Mouse (Mus musculus): ENCODE results near the gene Acss1. TPM values are rescaled to one million over a fixed set of nuclear protein-coding genes. Genes with fewer than 3 reads are reported as not detected.
A peak's percentile ranks its signal among the peaks of the same experiment; 100 is the strongest.

Gene Acss1
- polyA plus RNA-seq, 1 experiment from 2014 or later, result 67.2 TPM

- Histone ChIP-seq H3K9ac (ENCODE audit: low read depth, low read length) (no peak overlapping the region), H3K4me3 (ENCODE audit: low read depth, low read length) (no peak overlapping the region), H3K36me3 (ENCODE audit: control insufficient read depth, insufficient read depth, low read length) (peaks cover 14% of the 10 kb centered on the region), H3K27ac (ENCODE audit: low read depth, low read length) (peak overlapping the region; percentile 9; the same call in 1 of the 2 replicates), H3K4me2 (no peak overlapping the region), H3K9me3 (ENCODE audit: control insufficient read depth, low read length) (no peaks in the 10 kb centered on the region), H3K4me1 (replicated peaks; ENCODE audit: control insufficient read depth, insufficient read depth, low read length) (peaks cover 7% of the 10 kb centered on the region; the same call in 1 of the 2 replicates), H3K27me3 (replicated peaks; ENCODE audit: control insufficient read depth, insufficient read depth, low read length) (no peaks in the 10 kb centered on the region)
- ATAC-seq (replicated peaks; ENCODE audit: low FRiP score) (peak; percentile 72), DNase-seq (ENCODE audit: low spot score) (no peak)
- 64% methylated on average over 3 of the region's 3 CpGs for WGBS
Measured at GRCm38 (mm10) chr2:150635877-150636446, 32.3 kb downstream of the Acss1 start.

- H3K9ac ChIP-seq (ENCODE audit: low read depth, low read length), result no peak overlapping the region
- H3K36me3 ChIP-seq (ENCODE audit: control insufficient read depth, insufficient read depth, low read length), result peaks cover 8% of the 10 kb centered on the region; the same call in 1 of the 2 replicates
- H3K27me3 ChIP-seq (replicated peaks; ENCODE audit: control insufficient read depth, insufficient read depth, low read length), result no peaks in the 10 kb centered on the region
- no peaks in the 10 kb centered on the region for H3K4me1 ChIP-seq (replicated peaks; ENCODE audit: control insufficient read depth, insufficient read depth, low read length)
- H3K4me2 ChIP-seq, result no peak overlapping the region
- no peak overlapping the region for H3K27ac ChIP-seq (ENCODE audit: low read depth, low read length)
- DNase-seq (ENCODE audit: low spot score) (no peak), ATAC-seq (replicated peaks; ENCODE audit: low FRiP score) (no peak)
- no peaks in the 10 kb centered on the region for H3K9me3 ChIP-seq (ENCODE audit: control insufficient read depth, low read length)
- no peak overlapping the region for H3K4me3 ChIP-seq (ENCODE audit: low read depth, low read length)
- 81% methylated on average over 4 of the region's 4 CpGs for WGBS
Measured at GRCm38 (mm10) chr2:150629255-150629654, 39.0 kb downstream of the Acss1 start.

GRCm38 (mm10) chr2:150627140-150627539 lies 41.2 kb downstream of the Acss1 start:
- 53% methylated on average over 6 of the region's 6 CpGs for WGBS
- Histone ChIP-seq H3K4me3 (ENCODE audit: low read depth, low read length) (no peak overlapping the region), H3K27me3 (replicated peaks; ENCODE audit: control insufficient read depth, insufficient read depth, low read length) (no peaks in the 10 kb centered on the region), H3K9ac (ENCODE audit: low read depth, low read length) (no peak overlapping the region), H3K36me3 (ENCODE audit: control insufficient read depth, insufficient read depth, low read length) (peaks cover 5% of the 10 kb centered on the region; the same call in 1 of the 2 replicates), H3K4me2 (no peak overlapping the region), H3K4me1 (replicated peaks; ENCODE audit: control insufficient read depth, insufficient read depth, low read length) (no peaks in the 10 kb centered on the region), H3K27ac (ENCODE audit: low read depth, low read length) (no peak overlapping the region), H3K9me3 (ENCODE audit: control insufficient read depth, low read length) (no peaks in the 10 kb centered on the region)
- DNase-seq (ENCODE audit: low spot score) (no peak), ATAC-seq (replicated peaks; ENCODE audit: low FRiP score) (no peak)

- ATAC-seq (replicated peaks; ENCODE audit: low FRiP score) (no peak), DNase-seq (ENCODE audit: low spot score) (no peak)
- Histone ChIP-seq H3K9ac (ENCODE audit: low read depth, low read length) (no peak overlapping the region), H3K4me2 (no peak overlapping the region), H3K9me3 (ENCODE audit: control insufficient read depth, low read length) (no peaks in the 10 kb centered on the region), H3K27ac (ENCODE audit: low read depth, low read length) (no peak overlapping the region), H3K4me3 (ENCODE audit: low read depth, low read length) (no peak overlapping the region), H3K4me1 (replicated peaks; ENCODE audit: control insufficient read depth, insufficient read depth, low read length) (no peaks in the 10 kb centered on the region), H3K27me3 (replicated peaks; ENCODE audit: control insufficient read depth, insufficient read depth, low read length) (no peaks in the 10 kb centered on the region), H3K36me3 (ENCODE audit: control insufficient read depth, insufficient read depth, low read length) (peaks cover 5% of the 10 kb centered on the region; the same call in 1 of the 2 replicates)
- WGBS, result 86% methylated on average over 8 of the region's 8 CpGs
Measured at GRCm38 (mm10) chr2:150624926-150625325, 43.4 kb downstream of the Acss1 start.

- Histone ChIP-seq H3K4me2 (no peak overlapping the region), H3K27me3 (replicated peaks; ENCODE audit: control insufficient read depth, insufficient read depth, low read length) (no peaks in the 10 kb centered on the region), H3K9ac (ENCODE audit: low read depth, low read length) (no peak overlapping the region), H3K36me3 (ENCODE audit: control insufficient read depth, insufficient read depth, low read length) (peaks cover 9% of the 10 kb centered on the region; the same call in 1 of the 2 replicates), H3K9me3 (ENCODE audit: control insufficient read depth, low read length) (no peaks in the 10 kb centered on the region), H3K4me3 (ENCODE audit: low read depth, low read length) (no peak overlapping the region), H3K27ac (ENCODE audit: low read depth, low read length) (no peak overlapping the region), H3K4me1 (replicated peaks; ENCODE audit: control insufficient read depth, insufficient read depth, low read length) (no peaks in the 10 kb centered on the region)
- no peak for ATAC-seq (replicated peaks; ENCODE audit: low FRiP score)
- DNase-seq (ENCODE audit: low spot score), result no peak
- 88% methylated on average over 3 of the region's 3 CpGs for WGBS
Measured at GRCm38 (mm10) chr2:150623957-150624356, 44.3 kb downstream of the Acss1 start.

GRCm38 (mm10) chr2:150621698-150622097 lies 46.6 kb downstream of the Acss1 start:
- DNase-seq (ENCODE audit: low spot score) (no peak), ATAC-seq (replicated peaks; ENCODE audit: low FRiP score) (no peak)
- no peaks in the 10 kb centered on the region for H3K9me3 ChIP-seq (ENCODE audit: control insufficient read depth, low read length)
- no peak overlapping the region for H3K4me3 ChIP-seq (ENCODE audit: low read depth, low read length)
- no peak overlapping the region for H3K4me2 ChIP-seq
- no peak overlapping the region for H3K27ac ChIP-seq (ENCODE audit: low read depth, low read length)
- 0 out of 2 replicates have a peak, but pooled peaks cover 7% of the 10 kb centered on the region for H3K36me3 ChIP-seq (ENCODE audit: control insufficient read depth, insufficient read depth, low read length)
- no peaks in the 10 kb centered on the region for H3K4me1 ChIP-seq (replicated peaks; ENCODE audit: control insufficient read depth, insufficient read depth, low read length)
- no peak overlapping the region for H3K9ac ChIP-seq (ENCODE audit: low read depth, low read length)
- no peaks in the 10 kb centered on the region for H3K27me3 ChIP-seq (replicated peaks; ENCODE audit: control insufficient read depth, insufficient read depth, low read length)
- 69% methylated on average over 3 of the region's 3 CpGs for WGBS

GRCm38 (mm10) chr2:150610097-150610496 lies 58.2 kb downstream of the Acss1 start:
- H3K4me2 ChIP-seq, result 0 out of 2 replicates have a peak overlapping the region, but pooled peaks have one; percentile 20
- H3K4me3 ChIP-seq (ENCODE audit: low read depth, low read length), result no peak overlapping the region
- DNase-seq (ENCODE audit: low spot score) (no peak), ATAC-seq (replicated peaks; ENCODE audit: low FRiP score) (peak; percentile 21; the same call in 1 of the 2 replicates)
- H3K27me3 ChIP-seq (replicated peaks; ENCODE audit: control insufficient read depth, insufficient read depth, low read length), result no peaks in the 10 kb centered on the region
- H3K9ac ChIP-seq (ENCODE audit: low read depth, low read length), result no peak overlapping the region
- H3K36me3 ChIP-seq (ENCODE audit: control insufficient read depth, insufficient read depth, low read length), result no peaks in the 10 kb centered on the region
- H3K4me1 ChIP-seq (replicated peaks; ENCODE audit: control insufficient read depth, insufficient read depth, low read length), result peaks cover 13% of the 10 kb centered on the region
- no peaks in the 10 kb centered on the region for H3K9me3 ChIP-seq (ENCODE audit: control insufficient read depth, low read length)
- WGBS, result 42% methylated on average over 3 of the region's 3 CpGs
- H3K27ac ChIP-seq (ENCODE audit: low read depth, low read length), result no peak overlapping the region

GRCm38 (mm10) chr2:150608872-150609560 lies 59.3 kb downstream of the Acss1 start:
- DNase-seq (ENCODE audit: low spot score) (peak; percentile 40), ATAC-seq (replicated peaks; ENCODE audit: low FRiP score) (peak; percentile 27)
- Histone ChIP-seq H3K9ac (ENCODE audit: low read depth, low read length) (peak overlapping the region; percentile 85; the same call in 1 of the 2 replicates), H3K4me3 (ENCODE audit: low read depth, low read length) (peak overlapping the region; percentile 92), H3K4me2 (peak overlapping the region; percentile 83), H3K27ac (ENCODE audit: low read depth, low read length) (peak overlapping the region; percentile 20; the same call in 1 of the 2 replicates), H3K4me1 (replicated peaks; ENCODE audit: control insufficient read depth, insufficient read depth, low read length) (peaks cover 13% of the 10 kb centered on the region), H3K36me3 (ENCODE audit: control insufficient read depth, insufficient read depth, low read length) (0 out of 2 replicates have a peak, but pooled peaks cover 2% of the 10 kb centered on the region), H3K9me3 (ENCODE audit: control insufficient read depth, low read length) (no peaks in the 10 kb centered on the region), H3K27me3 (replicated peaks; ENCODE audit: control insufficient read depth, insufficient read depth, low read length) (no peaks in the 10 kb centered on the region)
- 2% methylated on average over 10 of the region's 10 CpGs for WGBS

All from liver, embryonic 11.5 days (tissue).